Mouse (Mus musculus): Measurements from ENCODE around the gene Pdcd11.

- TF ChIP-seq CTCF (IDR thresholded peaks at IDR 0.05; ENCODE audit: low read depth) (no peak), EP300 (IDR thresholded peaks at IDR 0.05; ENCODE audit: low read depth) (no peak)
These were observed 14.2 kb downstream of the Pdcd11 start for GRCm38 (mm10) chr19:47104641-47105271.
